Mouse (Mus musculus) brain, embryonic 18.5 days (tissue): ENCODE data around the gene Fam76a.
"Not testable (repeated sequence)": the region's sequence is repeated elsewhere in the genome, so short reads cannot be mapped to it uniquely, and the experiment has no call there.

Source experiments
- DNase-seq: peaks from one replicate; pipeline ENCODE4 v3.0.0-alpha.2; 2012; ENCODE audit warnings: low read depth, low spot score

Gene Fam76a

DNA sequence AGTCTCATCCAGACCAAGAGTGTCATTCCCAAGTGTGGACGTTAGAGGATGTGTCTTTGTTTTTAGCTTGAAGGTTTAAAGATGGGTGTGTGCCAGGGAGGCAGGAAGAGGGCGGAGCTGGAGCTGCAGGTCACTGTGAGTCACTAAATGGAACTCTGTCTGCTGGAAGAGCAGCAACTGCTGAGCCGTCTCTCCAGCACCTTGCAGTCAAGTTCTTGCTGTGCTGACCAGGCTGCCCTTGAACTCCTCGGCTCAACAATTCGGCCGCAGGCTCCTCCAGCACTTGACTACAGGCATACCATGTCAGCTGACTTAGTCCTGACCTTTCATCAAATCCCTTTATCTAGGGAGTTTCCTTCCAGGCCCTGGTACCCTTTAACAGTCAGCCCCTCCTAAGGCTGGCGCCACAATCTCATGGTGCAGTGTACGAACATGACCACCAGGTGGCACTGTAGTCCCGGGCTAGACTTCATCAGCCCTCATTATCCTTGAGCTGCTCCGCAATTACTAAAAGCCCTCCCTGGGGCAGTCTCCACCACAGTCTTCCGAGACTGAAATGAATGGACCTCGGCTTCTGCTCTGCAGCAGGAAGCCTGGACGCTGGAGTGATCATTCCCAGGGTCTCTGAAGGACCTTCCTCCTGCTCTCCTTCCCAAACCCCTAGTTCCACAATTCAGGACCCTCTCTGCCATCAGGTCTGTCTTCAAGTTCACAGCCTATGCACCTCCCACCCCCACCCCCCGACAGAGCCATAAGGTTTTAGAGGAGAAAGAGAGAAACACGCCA is 23.1 kb upstream of the Fam76a start:
- DNase-seq = peak; percentile 55

- no peak for DNase-seq
Observed at GRCm38 (mm10) chr4:132944776-132945175, 22.4 kb upstream of the Fam76a start.

GRCm38 (mm10) chr4:132944106-132944505 is 21.7 kb upstream of the Fam76a start:
- DNase-seq = no peak

GRCm38 (mm10) chr4:132943088-132943487 is 20.7 kb upstream of the Fam76a start:
- DNase-seq = no peak

- no peak for DNase-seq
Observed at GRCm38 (mm10) chr4:132941012-132941729, 18.8 kb upstream of the Fam76a start.

DNA sequence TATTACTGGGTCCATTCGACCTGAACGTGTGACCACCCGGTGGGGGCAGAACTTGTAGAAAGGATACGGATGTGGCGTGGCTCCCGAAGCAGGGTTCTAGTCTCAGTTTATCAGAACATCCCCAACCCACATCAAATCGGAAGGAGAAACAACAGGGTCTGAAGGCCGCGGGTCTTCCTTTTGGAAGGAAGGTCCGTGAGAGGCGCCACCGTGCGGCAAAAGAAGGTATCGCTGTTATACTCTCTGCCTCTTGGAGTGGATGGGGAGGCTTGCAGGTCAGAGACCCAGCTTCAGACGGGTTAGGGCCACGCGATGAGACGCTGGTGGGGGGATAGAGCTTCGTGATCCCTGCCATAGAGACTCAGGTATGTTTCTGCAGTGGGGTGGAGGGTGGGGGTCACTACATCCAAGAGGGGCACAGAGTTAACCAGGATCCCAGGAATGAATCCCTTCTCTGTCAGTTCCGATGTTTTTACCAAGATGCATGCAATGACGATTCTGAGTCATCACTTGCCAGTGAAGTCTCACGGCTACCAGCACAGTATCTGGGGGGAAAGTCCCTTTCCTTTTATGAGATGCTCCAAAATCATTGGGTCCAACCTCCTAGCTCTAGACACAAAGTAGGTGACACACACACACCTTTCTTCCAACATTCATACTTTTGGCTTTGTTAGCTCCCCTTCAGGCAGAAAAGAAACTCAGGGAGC is 17.2 kb upstream of the Fam76a start:
- no peak for DNase-seq

DNA sequence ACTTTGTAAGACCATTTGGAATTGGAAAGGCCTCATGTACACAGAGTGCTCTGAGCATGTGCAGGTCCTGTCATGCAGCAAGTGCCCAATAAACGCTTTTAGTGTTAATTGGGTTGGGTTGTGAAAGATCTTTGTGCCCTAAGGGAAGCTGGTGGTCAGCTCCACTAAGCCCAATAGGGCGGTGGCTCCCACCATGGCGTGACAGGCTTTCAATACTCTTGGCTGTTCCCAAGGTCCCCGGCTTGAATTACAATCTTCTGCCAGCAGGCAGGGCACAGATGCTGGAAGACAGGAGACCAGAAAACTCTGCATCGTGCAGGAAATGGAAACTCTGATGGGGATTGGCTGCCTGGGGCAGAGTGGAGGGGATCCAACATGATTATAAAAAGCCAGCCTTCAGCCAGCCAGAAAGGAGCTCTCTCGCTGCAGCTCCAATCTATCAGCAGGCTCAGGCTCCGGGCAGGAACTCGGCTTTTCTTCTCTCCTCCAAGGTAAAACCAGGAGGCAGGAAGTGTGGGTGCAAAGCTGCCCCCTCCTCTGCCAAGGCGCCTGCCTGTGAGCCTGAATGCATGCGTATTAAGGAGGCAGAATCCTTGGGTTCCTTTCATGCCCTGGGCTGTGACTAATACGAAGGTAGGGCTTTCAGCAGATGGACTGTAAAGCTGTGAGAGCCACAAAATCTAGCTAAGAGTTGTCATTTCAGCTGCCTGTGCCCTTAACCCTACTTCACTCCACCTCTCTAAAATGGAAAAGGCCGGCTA is 16.0 kb upstream of the Fam76a start:
- peak; percentile 73 for DNase-seq

GRCm38 (mm10) chr4:132934639-132935038 is 12.3 kb upstream of the Fam76a start:
- no peak for DNase-seq

GRCm38 (mm10) chr4:132932752-132933404 is 10.5 kb upstream of the Fam76a start:
- DNase-seq = no peak

GRCm38 (mm10) chr4:132930784-132931183 is 8.4 kb upstream of the Fam76a start:
- no peak for DNase-seq

DNA sequence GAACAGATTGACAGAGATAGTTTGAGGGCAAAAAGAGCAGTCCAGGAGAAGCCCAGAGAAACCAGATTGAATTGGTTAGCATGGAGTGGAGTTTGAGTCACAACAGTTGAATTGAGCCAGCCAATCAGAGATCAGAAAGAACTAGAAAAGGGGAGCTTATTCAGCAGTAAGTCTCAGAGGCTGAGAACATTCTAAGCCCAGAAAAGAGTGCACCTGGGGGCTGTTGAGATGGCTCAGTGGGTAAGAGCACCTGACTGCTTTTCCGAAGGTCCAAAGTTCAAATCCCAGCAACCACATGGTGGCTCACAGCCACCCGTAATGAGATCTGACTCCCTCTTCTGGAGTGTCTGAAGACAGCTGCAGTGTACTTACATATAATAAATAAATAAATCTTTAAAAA is 4.2 kb upstream of the Fam76a start:
- DNase-seq = not testable (repeated sequence)

GRCm38 (mm10) chr4:132922061-132922530 is 262 bp downstream of the Fam76a start:
- no peak for DNase-seq

DNA sequence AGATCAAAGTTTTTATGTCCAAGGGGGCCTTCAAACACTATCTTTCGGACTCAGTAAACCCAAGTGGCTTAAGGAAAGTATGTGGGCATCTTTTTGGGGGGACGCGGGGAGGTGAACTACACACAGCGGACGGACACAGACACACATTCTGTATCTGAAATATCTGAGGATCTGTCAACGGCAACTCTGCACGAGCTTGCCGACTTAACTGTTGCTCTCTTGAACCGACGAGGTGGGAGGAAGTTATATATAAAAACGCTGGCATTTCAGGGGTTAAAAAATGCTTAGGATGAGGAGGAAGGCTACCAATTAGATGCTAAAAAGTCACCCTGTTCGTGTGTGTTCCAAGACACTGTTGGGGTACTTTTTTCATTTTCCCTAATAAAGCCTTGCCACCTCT is 870 bp downstream of the Fam76a start:
- DNase-seq = no peak

GRCm38 (mm10) chr4:132920171-132920570 is 2.2 kb downstream of the Fam76a start:
- no peak for DNase-seq

DNA sequence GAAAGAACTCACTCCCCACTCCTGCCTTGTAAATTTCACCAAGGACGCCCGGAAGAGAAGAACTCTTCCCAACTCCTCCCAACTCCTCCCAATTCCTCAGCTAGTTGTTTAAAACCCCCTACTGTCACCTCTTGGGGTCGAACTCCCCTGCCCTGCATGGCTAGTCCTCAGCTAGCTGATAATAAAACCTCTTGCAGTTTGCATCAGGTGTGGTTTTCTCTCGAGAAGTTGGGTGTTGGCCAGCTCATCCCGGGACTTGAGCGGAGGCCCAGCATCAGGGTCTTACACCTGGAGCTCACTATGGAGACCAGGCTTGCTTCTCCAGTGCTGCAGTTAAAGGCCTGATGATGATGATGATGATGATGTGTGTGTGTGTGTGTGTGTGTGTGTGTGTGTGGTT is 3.9 kb downstream of the Fam76a start:
- not testable (repeated sequence) for DNase-seq

GRCm38 (mm10) chr4:132912156-132912555 is 10.2 kb downstream of the Fam76a start:
- no peak for DNase-seq

- no peak for DNase-seq
Observed at GRCm38 (mm10) chr4:132905843-132906360, 16.5 kb downstream of the Fam76a start.

DNA sequence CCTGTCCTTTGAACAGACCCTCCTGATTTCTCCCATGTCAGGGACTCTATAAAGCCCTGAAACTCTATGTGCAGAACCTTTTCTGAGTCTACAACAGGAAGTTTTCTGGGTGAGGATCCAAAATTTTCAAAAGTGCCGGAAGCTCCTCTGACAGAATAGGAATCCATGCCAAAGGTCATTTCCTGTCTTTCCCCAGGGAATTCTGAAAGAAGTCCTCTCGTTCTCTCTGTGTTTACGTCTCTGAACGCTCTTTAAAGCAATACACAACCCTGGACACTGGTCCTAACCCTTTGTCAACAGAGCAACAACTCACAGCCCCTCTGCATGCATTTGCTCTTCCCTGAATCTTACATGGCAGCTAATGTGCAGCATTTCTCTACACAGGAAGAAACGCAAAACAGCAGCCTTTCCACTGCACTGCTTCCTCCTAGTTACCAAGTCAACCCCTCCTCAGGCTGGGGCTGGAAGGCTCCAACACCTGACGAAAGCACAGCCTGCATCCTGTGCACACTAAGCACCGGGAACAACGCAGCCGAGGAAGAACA is 17.5 kb downstream of the Fam76a start:
- DNase-seq = no peak

GRCm38 (mm10) chr4:132904071-132904470 is 18.3 kb downstream of the Fam76a start:
- DNase-seq = no peak

- no peak for DNase-seq
Observed at GRCm38 (mm10) chr4:132898197-132898596, 24.2 kb downstream of the Fam76a start.
